Mouse (Mus musculus) right cerebral cortex, postnatal 36 days (tissue): ENCODE data around the gene Sptlc2.
A peak's percentile ranks its signal among the peaks of the same experiment; 100 is the strongest.
"Not testable (repeated sequence)": the region's sequence is repeated elsewhere in the genome, so short reads cannot be mapped to it uniquely, and the experiment has no call there.

Source experiments
- DNase-seq, 2 experiments: peaks; one replicate each; pipeline ENCODE4 v3.0.0; 2022; ENCODE audit warnings: low spot score in 2 of 2, mixed read lengths in 1 of 2

Sptlc2 gene

GRCm38 (mm10) chr12:87279350-87279749, 108.8 kb downstream of the Sptlc2 start:
- no peak for DNase-seq

- DNase-seq, result no peak
Measured at GRCm38 (mm10) chr12:87278118-87278730, 109.9 kb downstream of the Sptlc2 start.

GRCm38 (mm10) chr12:87277251-87277650, 110.9 kb downstream of the Sptlc2 start:
- not testable (repeated sequence) for DNase-seq

- DNase-seq, result no peak
Measured at GRCm38 (mm10) chr12:87274853-87275831, 113.0 kb downstream of the Sptlc2 start.

GRCm38 (mm10) chr12:87267682-87268081, 120.5 kb downstream of the Sptlc2 start:
- no peak for DNase-seq

GRCm38 (mm10) chr12:87266827-87267603, 121.1 kb downstream of the Sptlc2 start:
- no peak for DNase-seq

GRCm38 (mm10) chr12:87266108-87266826, 121.9 kb downstream of the Sptlc2 start, which contains the start of the genes Vipas39 and Ahsa1:
Vipas39 (minus strand) TSS chr12:87266256.
Ahsa1 (plus strand) TSS chr12:87266479.
- DNase-seq, result peak; percentile 91 to 95

GRCm38 (mm10) chr12:87265444-87265843, 122.7 kb downstream of the Sptlc2 start:
- DNase-seq, result no peak

- DNase-seq, result no peak
Measured at GRCm38 (mm10) chr12:87260562-87260961, 127.6 kb downstream of the Sptlc2 start.

GRCm38 (mm10) chr12:87256629-87257028, 131.5 kb downstream of the Sptlc2 start:
- DNase-seq, result no peak
